Mouse (Mus musculus) ovary, adult 18-20 months (tissue): ENCODE measurements around the gene Gm45837.
"Not testable (repeated sequence)": the region's sequence is repeated elsewhere in the genome, so short reads cannot be mapped to it uniquely, and the experiment has no call there.

ENCODE experiments used
- DNase-seq: peaks from one replicate; pipeline ENCODE4 v3.0.0; 2022; ENCODE audit warnings: low spot score, mixed read lengths

Gene Gm45837

DNA sequence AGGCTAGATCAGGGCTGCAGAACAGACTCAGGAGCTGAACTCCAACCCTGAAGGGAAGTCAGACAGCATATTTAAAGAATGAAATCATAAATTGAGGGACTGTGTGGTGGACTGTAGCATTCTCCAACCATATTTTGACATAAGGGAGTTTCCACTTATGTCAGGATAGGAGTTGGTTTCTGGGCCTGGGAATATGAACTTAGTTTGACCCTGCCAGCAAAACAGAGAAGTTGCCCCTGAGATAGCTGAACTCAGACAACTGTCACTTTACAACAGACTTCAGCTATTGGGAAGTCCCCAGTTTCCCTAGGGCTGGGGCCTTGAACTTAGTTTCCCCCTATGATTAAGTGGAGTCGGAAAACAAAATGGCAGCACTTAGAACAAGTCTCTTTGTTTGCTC lies 140.8 kb downstream of the Gm45837 start:
- no peak for DNase-seq

DNA sequence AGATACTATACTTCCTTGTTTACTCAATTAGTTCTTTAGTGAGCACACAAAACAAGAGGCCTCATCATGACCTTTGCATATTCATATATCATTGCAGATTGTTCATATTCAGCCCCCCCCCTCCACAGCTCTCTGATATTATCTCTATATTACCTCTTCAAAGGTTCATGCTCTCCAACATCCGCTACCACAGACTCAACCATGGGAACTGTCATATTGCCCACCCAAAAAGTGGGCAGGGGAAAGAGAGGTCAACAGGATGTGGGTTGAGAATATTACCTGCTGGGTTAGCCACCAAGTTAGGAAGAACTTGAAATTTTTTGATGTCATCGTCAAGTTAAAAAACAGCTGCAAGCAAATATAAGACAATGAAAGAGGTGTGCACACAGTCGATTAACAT lies 144.8 kb downstream of the Gm45837 start:
- DNase-seq: not testable (repeated sequence)

GRCm38 (mm10) chr7:101557391-101557790 lies 146.7 kb downstream of the Gm45837 start:
- no peak for DNase-seq

DNA sequence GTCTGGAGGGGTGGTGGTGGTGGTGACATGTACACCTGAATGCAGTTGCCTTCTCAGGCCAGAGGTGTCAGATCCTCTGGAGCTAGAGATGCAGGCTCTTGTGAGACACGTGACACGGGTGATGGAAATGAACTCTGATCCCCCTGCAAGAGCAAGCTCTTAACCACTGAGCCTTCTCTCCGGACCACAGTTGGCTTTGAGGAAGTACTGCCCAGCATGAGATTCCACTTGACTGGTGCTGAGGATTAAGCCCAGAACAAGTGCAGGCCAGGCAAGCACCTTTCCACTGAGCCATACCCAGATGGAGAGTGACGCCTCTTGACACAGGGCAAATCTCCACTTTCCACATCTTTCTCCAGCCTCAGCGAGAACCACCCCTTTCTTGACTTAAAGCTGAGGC lies 148.7 kb downstream of the Gm45837 start:
- DNase-seq: not testable (repeated sequence)
